Mouse (Mus musculus): ENCODE results near the gene Blnk.

The Blnk gene

DNA sequence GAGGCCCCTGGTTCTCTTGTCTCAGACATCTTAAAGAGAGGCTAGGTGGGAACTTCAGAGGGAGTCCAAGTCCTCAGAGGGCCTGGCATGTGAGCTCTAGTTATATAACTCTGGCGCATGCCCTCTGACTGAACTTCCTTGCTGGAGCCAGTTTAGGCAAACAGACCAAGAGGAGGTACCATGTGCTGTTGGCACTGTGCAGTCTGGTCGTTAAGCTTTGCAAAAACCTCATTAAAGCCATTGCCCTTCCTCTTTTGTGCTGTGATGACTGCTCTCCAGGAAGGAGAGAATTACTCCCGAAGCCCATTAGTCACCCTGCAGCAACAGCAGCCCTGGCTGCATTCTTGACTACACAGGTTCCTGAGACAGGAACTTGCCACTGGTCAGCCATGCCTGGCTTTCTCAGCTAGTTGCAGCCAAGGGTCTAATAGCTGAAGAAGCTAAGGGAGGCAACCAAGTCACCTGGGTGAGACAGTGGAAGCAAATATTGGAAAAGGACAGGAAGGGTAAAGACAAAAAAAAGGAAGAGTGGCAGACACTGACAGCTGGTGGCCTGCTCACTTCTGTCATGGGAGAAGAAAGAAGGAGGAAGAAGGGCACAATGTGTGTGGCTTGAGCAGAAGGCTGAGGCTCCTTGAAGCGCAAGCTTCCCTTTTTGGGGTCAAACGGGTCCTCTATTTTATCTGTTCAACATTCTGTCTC is 4.3 kb upstream of the Blnk start:
- DNase-seq = peak; percentile 65 to 73

GRCm38 (mm10) chr19:40996722-40997121 is 2.4 kb upstream of the Blnk start:
- DNase-seq = no peak

- peak; percentile 32 to 36 for DNase-seq
Measured at GRCm38 (mm10) chr19:40995449-40996401, 1.4 kb upstream of the Blnk start.

DNA sequence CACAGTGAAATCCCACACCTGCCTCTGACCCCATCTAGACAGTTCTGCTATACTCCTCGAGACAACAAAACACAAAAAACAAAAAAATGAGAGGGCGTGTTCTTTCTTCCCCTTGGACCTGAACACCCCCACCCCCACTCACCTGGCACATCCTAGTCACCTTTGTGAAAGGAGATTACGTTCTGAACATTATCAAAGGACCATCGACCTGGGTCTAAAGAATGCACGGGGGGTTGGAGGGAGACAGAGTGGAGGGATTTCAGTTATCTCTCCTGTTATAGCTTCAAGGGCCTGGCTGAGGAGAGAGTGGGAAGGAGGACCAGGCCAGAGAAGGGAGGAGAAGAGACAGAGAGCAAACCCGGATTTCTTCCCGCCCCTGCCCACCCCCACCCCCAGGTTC is 576 bp upstream of the Blnk start:
- DNase-seq = no peak

- no peak for DNase-seq
Measured at GRCm38 (mm10) chr19:40993356-40993755, 979 bp downstream of the Blnk start.

DNA sequence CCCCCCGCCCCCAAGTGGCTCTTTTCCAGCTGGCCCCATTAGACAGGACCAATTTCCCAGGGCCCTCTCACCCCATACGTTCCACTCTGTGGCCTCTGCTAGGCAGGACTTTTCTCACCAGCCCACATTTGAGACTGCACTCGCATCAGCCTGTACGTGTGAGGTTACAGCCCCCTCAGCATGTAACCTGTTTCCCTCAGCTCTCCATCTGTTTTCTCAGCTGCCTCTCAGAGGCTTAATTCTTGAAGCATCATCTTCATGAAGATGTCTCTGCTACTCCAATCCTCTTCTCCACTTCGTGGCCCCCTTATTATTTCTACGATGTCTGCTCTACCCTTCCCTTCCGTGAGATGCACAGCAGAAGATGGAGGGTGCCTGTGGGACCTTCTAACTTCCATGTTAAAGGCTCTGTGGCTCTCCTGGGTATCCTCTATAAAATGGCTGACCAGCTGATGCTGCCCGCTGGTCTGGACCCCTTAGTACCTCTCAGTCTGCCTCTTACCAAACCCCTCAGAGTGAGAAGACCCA is 1.8 kb downstream of the Blnk start:
- no peak for DNase-seq

DNA sequence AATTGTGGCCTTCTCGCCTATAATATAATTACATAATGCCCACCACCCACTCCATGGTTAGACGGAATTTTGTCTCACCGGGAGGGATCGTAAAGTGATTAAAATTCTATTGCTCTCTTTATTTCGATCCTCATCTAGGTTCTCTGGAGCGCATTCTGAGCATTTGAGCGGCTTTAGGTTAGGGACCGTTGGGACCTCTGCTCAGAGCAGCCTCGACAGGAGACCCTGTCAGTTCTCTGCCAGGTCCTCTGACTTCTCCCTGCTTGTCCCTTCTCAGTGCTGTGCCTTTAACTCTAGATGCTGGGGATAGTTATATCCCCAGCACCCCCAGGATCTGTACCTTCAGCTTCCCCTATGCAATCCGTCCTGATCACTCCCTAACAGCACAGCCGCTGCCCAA is 2.2 kb downstream of the Blnk start:
- DNase-seq = no peak

- DNase-seq = no peak
Measured at GRCm38 (mm10) chr19:40991626-40992025, 2.7 kb downstream of the Blnk start.

- no peak for DNase-seq
Measured at GRCm38 (mm10) chr19:40990781-40991343, 3.5 kb downstream of the Blnk start.

GRCm38 (mm10) chr19:40989961-40990600 is 4.3 kb downstream of the Blnk start:
- DNase-seq = no peak

DNA sequence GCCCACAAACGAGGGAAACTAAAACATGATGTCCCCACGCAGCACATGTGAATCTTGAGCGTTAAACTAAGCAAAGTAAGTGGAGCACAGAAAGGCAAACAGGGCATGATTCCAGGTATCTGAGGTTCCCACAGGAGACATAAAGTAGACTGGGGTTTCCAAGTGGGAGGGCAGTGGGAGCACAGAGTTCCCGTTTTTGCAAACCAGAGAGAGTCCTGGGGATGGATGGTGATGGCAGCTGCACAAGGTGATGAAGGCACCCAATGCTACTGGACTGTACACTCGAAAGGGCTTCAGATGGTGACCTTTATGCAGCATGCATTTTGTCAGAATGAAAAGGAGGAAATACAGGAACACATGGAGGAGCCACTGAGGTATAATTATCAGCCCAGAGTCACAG is 5.5 kb downstream of the Blnk start:
- no peak for DNase-seq

- no peak for DNase-seq
Measured at GRCm38 (mm10) chr19:40984536-40984935, 9.8 kb downstream of the Blnk start.

DNA sequence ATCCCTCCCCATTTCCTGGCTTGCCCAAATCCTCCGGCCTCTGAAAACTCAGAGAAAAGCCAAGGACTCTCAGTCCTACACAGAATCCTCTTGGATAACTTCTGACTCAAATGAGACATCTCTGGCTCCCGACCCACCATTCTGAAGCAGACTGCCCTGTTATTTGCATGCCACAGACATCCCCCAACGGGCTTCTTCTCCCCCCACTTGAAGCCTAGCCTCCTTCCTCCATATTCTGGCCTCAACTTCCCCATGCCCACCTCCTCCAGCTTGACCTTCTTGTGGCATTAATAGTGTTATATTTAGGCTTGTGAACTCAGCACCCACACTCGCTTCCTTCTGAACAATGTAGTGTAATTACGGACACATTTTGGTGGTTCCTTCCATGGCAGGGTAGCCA is 13.7 kb downstream of the Blnk start:
- DNase-seq = no peak

- no peak for DNase-seq
Measured at GRCm38 (mm10) chr19:40978026-40978425, 16.3 kb downstream of the Blnk start.

DNA sequence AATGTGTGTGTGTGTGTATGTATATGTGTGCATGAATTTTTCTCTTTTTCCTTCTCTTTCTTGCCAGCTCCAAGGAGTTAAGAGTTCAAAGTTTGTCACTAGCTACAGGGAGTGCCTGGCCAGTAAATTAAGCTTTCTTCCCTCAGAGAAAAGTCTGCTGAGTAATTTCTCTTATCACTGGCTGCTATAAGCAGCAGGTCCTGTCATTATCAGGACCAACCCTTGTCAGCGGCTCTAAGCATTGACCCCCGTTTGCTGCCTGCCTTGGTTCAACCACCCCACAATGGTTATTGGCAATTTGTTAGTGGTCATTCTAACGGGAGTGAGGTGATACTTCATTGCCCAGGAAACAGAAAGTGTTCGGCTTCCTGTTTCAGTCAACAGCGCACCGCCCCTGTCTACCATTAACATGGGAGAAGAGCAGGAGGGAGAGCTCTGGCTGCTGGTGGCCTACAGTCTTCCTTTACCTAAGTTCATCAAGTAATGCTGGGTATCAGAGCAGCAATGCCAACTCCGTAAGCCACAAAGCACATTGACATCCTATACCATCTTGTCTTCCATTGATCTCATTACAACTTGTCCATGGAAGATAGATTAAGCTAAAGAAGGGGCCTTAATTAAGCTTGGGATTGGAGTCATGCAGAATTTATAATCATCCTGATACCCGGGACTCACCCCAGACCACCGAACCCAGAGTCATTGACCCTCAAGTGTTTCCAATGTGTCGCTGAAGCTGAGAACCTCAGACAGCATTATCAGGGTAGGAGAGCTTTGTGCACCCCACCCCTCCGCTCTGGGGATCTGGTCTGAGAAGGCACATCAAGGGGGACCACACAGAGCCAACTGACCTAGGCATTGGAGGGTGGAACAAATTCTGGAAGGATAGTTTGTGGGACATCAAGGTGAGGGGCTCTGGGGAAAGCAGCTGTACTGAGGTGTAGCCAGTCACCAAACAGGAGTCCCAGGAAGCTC is 17.1 kb downstream of the Blnk start:
- no peak for DNase-seq

DNA sequence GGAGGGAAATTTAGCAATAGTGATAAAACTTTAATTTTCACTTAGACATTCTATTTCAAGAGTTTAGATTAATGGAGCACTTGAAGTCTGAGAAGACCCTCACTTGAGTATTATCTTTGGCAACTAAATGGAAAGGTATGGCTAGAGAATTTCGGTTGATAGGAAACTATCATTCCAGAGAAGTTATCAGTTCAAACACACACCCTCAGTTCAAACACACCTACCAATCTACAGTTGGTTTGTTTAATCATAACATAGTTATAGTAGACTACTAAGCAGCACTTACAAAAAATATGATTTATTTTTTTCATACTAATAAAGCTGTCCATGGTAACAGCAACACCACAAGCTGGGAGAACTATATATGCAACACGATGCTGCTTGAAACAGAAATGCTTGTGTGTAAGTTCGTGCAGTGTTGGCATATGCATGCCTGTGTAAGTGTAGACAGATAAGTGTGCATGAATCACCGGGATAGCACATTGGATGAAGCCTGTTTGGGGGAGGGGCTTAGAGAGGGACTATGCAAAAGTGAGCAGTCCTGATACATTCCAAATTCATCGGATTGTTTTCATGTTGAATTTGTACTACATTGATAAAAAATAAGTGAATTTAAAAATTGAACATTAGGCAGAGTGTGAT is 22.9 kb downstream of the Blnk start:
- no peak for DNase-seq

- no peak for DNase-seq
Measured at GRCm38 (mm10) chr19:40970775-40971174, 23.6 kb downstream of the Blnk start.

DNA sequence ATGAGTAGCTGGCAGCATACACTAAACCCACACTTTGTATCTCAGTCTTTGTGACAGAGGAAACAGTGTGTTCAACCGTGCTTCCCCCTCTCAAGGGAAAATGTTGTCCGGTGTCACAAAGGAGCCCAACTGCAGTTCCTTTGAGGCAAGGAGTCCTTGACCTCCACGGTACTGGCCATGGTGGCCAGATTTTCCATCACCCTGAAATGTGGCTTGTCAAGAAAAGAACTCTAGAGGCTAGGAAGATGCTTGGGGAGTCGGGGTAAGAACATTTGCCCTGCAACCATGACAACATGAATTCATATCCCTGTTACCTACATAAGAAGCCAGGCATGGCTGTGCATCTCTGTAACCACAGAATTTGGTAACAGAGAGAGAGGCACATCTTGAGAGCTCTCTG is 24.0 kb downstream of the Blnk start:
- DNase-seq = no peak

- no peak for DNase-seq
Measured at GRCm38 (mm10) chr19:40964936-40965850, 29.1 kb downstream of the Blnk start.

- no peak for DNase-seq
Measured at GRCm38 (mm10) chr19:40964367-40964891, 29.9 kb downstream of the Blnk start.

Measured in kidney, postnatal 36 days (tissue).